Mouse (Mus musculus) midbrain, embryonic 14.5 days (tissue): Measurements from ENCODE around the gene Acot11. TPM values are rescaled to one million over a fixed set of nuclear protein-coding genes. Genes with fewer than 3 reads are reported as not detected.

Source experiments
- ATAC-seq: fragments of 200-750 bp; cut with Nextera tagmentation; 2 replicates; pipeline ENCODE4 v1.8.0; 2017; ENCODE audit warnings: moderate number of reproducible peaks, moderate library complexity; ENCODE audit not compliant: low FRiP score, low TSS enrichment
- DNase-seq: peaks from one replicate; pipeline ENCODE4 v3.0.0-alpha.2; 2015
- H3K27ac ChIP-seq: fragments of 300-500 bp; sonication (generic); replicated peaks from 2 replicates; pipeline ENCODE4 v1.5.1; 2014; ENCODE audit warnings: mild to moderate bottlenecking, low read depth, low read length, moderate library complexity
- H3K27me3 ChIP-seq: fragments of 300-500 bp; sonication (generic); 2 replicates; pipeline ENCODE4 v1.6.1; 2014; ENCODE audit warnings: low read length, control low read depth, mixed read lengths; ENCODE audit not compliant: control insufficient read depth, insufficient read depth
- H3K36me3 ChIP-seq: fragments of 300-500 bp; sonication (generic); 2 replicates; pipeline ENCODE4 v1.6.1; 2014; ENCODE audit warnings: low read length, control low read depth; ENCODE audit not compliant: control insufficient read depth, insufficient read depth
- H3K4me1 ChIP-seq: fragments of 300-500 bp; sonication (generic); 2 replicates; pipeline ENCODE4 v1.6.1; 2014; ENCODE audit warnings: mild to moderate bottlenecking, antibody characterized with exemption, low read length, control low read depth; ENCODE audit not compliant: control insufficient read depth, insufficient read depth
- H3K4me2 ChIP-seq: fragments of 300-500 bp; sonication (generic); 2 replicates; pipeline ENCODE4 v1.6.1; 2014; ENCODE audit warnings: mild to moderate bottlenecking, low read length, moderate library complexity
- H3K4me3 ChIP-seq: fragments of 300-500 bp; sonication (generic); replicated peaks from 2 replicates; pipeline ENCODE4 v1.5.1; 2014; ENCODE audit warnings: low read depth, low read length
- H3K9ac ChIP-seq: fragments of 300-500 bp; sonication (generic); replicated peaks from 2 replicates; pipeline ENCODE4 v1.6.1; 2014; ENCODE audit warnings: mild to moderate bottlenecking, low read length, moderate library complexity
- H3K9me3 ChIP-seq: fragments of 300-500 bp; sonication (generic); 2 replicates; pipeline ENCODE4 v1.6.1; 2016; ENCODE audit warnings: low read length, control low read depth, mixed read lengths; ENCODE audit not compliant: control insufficient read depth
- WGBS: fragments of 180-500 bp; shearing (Covaris S2); extraction: QIAGEN DNeasy Blood & Tissue Kit; methylation state at CpG from one replicate; pipeline ENCODE4 v1.1.7; 2014; 5-methylcytosine and 5-hydroxymethylcytosine counted together
- polyA plus RNA-seq: library from polyadenylated mRNA; unstranded; fragments of >200 nt; fragmentation: Nextera tagmentation; extraction: Ambion mirVana; gene quantifications from 2 replicates; pipeline ENCODE4 v1.2.1, GENCODE M21; 2014

The Acot11 gene
- polyA plus RNA-seq, 1 experiment from 2014 or later = 1.3 TPM

DNA sequence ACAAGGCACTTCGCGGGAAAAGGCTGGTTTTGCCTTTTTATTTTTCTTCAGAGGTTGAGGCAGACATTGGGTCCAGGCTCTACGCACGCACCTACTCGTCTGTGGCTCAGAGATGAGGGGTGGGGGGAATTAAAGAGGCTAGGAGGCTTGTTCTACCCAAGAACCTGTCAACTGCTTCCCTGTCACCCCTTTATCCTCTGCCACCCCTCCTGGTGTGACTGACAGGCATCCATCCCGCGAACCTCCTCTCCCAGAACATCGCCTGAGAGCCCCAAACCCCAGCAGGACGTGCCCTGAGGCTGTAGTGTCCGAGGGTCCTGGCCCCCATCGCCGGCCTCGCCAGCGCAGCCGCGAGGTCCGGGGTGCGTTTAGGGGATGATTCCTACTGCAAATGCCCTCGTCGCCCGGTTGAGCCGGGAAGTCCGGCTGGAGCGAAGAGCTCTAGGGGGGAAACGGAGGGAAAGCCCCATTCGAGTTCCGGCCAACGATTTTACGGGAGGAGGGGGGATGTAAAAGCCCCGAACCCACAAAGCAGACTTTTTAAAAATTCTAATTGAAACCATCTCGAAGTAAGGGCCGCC lies 34.5 kb upstream of the Acot11 start:
- H3K4me2 ChIP-seq = peak overlapping the region; percentile 100
- no peaks in the 10 kb centered on the region for H3K27me3 ChIP-seq
- H3K36me3 ChIP-seq = no peaks in the 10 kb centered on the region
- under 1% methylated on average over 32 of the region's 32 CpGs for WGBS
- ATAC-seq = no peak; the same call in 1 of the 2 replicates
- DNase-seq = peak; percentile 69
- peak overlapping the region; percentile 52 for H3K4me3 ChIP-seq
- peak overlapping the region; percentile 81 for H3K9ac ChIP-seq
- H3K4me1 ChIP-seq = peaks cover 39% of the 10 kb centered on the region
- peak overlapping the region; percentile 100 for H3K27ac ChIP-seq
- H3K9me3 ChIP-seq = no peaks in the 10 kb centered on the region

DNA sequence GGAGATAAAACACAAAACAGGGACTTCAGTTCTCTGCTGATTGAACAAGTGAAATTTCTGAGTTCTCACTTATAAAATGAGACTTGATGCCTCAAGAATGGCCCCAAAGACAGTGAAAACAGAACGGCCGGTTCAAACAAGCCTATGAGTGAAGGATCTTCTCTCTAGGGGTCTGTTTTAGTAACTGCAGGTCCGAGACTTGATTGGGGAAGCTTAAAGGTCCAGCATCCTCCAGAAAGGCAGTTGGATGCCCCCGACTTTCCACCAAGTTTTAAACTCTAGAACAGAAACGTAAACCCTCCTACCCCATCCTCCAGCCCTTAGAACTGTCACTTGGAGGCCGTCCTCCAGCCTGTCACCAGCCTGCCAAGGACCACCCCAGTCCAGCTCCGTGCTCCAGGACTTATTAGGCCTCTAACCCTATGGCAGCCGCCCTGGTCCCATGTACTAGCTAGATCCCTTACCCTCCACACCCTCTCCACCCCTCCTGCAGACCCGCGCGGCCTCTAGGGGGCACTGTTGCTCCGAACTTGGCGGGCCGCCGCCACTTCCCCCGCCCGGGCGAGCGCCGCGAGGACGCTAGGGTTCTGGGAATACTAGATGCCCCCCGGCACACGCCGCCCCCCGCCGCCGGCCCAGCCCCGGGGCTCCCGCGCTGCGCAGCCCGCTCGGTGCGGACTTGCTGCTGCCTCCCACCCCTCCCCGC lies 33.9 kb upstream of the Acot11 start:
- H3K9me3 ChIP-seq = no peaks in the 10 kb centered on the region
- H3K27me3 ChIP-seq = no peaks in the 10 kb centered on the region
- peak overlapping the region; percentile 81 for H3K9ac ChIP-seq
- peaks cover 39% of the 10 kb centered on the region for H3K4me1 ChIP-seq
- peak overlapping the region; percentile 100 for H3K4me2 ChIP-seq
- H3K27ac ChIP-seq = peak overlapping the region; percentile 100
- DNase-seq (peak; percentile 96), ATAC-seq (peak; percentile 84)
- H3K4me3 ChIP-seq = peak overlapping the region; percentile 52
- H3K36me3 ChIP-seq = no peaks in the 10 kb centered on the region
- under 1% methylated on average over 36 of the region's 36 CpGs for WGBS

DNA sequence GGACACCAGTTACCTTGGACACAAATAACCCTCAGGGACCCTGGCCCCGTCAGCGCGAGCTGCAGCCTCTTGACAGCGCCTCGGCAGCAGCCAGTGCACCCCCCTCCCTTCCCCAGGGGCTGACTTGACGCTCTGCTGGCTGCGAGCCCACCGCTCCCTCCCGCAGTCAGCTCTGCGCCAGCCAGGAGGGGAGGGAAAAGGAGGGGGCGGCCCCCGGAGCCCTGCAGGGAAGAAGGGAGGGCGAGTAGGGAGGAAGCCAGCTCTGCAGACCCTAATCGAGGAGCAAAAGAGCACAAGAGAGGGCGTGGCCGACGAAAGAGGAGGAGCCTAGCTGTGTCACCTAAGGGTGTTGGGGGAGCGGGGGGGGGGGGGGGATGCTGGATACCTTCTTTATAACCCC lies 33.2 kb upstream of the Acot11 start:
- 0% methylated on average over 12 of the region's 18 CpGs for WGBS
- Histone ChIP-seq H3K9me3 (no peaks in the 10 kb centered on the region), H3K27ac (peak overlapping the region; percentile 100), H3K4me1 (peaks cover 39% of the 10 kb centered on the region), H3K4me2 (peak overlapping the region; percentile 100), H3K4me3 (peak overlapping the region; percentile 7), H3K36me3 (no peaks in the 10 kb centered on the region), H3K27me3 (no peaks in the 10 kb centered on the region), H3K9ac (peak overlapping the region; percentile 41)
- peak; percentile 51 for ATAC-seq
- peak; percentile 92 for DNase-seq

DNA sequence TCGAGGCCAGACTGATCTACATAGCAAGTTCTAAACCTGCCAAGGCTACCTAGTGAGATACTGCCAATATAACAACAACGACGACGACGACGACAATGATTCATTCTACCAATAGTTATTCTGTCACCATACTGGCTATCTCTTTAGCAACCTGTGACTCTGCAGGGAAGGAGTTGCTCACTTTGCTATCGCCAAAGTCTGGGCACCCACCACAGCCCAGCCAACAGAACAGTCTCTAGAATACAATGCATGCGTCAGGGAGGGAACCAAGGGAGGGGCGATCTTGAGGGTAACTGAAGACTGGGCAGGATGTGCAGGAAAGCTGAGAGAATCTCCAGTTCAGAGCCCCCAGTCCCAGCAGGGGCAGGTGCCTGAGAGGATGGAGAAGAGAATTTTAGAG lies 32.6 kb upstream of the Acot11 start:
- peak overlapping the region; percentile 100 for H3K27ac ChIP-seq
- peaks cover 37% of the 10 kb centered on the region for H3K4me1 ChIP-seq
- H3K27me3 ChIP-seq = no peaks in the 10 kb centered on the region
- no peaks in the 10 kb centered on the region for H3K9me3 ChIP-seq
- H3K9ac ChIP-seq = peak overlapping the region; percentile 41; the same call in 1 of the 2 replicates
- no peaks in the 10 kb centered on the region for H3K36me3 ChIP-seq
- H3K4me2 ChIP-seq = peak overlapping the region; percentile 100
- peak overlapping the region; percentile 7 for H3K4me3 ChIP-seq
- 6% methylated on average over 9 of the region's 9 CpGs for WGBS
- DNase-seq (no peak), ATAC-seq (no peak)

DNA sequence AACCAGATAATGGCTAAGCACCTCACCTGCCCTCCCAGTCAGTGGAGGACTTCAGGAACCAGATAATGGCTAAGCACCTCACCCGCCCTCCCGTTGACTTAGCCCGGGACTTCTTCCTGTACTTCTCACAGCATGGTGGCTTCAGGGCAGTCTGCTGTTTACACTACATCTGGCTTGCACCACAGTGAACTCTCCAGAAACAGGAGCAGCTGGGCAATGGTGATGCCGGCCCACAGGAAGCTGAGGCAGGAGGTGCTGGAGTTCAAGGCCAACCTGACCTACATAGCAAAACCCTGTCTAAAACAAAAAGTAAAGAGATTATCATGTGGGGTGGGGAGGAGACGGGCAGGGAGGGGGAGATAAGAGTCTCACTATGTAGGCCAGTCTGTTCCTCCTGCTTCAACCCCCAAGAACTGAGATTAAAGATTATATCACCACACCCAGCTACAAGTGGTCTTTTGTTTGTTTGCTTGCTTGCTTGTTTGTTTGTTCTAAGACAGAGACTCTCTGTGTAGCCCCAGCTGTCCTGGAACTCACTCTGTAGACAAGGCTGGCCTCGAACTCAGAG lies 25.8 kb upstream of the Acot11 start:
- ATAC-seq = no peak
- no peaks in the 10 kb centered on the region for H3K36me3 ChIP-seq
- no peak overlapping the region for H3K4me3 ChIP-seq
- 75% methylated on average over 6 of the region's 6 CpGs for WGBS
- H3K27me3 ChIP-seq = no peaks in the 10 kb centered on the region; the same call in 1 of the 2 replicates
- no peak overlapping the region for H3K4me2 ChIP-seq
- H3K4me1 ChIP-seq = peaks cover 9% of the 10 kb centered on the region; the same call in 1 of the 2 replicates
- H3K27ac ChIP-seq = no peak overlapping the region
- no peaks in the 10 kb centered on the region for H3K9me3 ChIP-seq
- H3K9ac ChIP-seq = no peak overlapping the region
- no peak for DNase-seq

DNA sequence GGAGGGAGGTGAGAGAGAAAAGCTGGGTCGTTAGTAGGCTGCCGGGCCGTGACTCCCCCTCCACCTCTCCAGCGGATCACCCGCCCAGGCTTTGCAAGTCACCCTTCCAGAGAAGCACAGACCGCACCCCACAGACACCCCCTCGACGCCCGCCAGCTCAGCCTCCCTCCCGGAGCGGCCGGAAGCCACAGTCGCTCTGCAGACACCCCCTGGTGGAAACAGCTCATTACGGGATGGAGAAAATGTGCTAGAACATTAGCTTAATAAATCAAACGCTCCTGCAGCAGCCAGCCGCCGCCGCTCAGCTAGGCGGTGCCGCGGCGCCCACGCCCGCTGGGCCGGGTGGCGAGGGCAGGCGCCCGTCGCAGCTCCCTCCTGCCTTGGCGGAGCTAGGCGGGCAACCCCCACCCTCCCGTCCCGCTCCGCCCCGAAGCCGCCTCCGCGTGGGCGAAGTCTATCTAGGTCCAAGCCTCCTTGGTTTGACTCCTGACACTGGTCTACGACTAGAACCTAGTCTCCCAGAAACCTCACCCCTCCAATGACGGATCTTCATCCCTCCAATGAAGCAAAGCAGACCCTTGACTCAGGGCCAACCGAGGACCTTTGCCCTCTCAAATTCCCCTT lies 23.1 kb upstream of the Acot11 start:
- H3K4me3 ChIP-seq = peak overlapping the region; percentile 38
- H3K9ac ChIP-seq = peak overlapping the region; percentile 50
- H3K4me2 ChIP-seq = peak overlapping the region; percentile 73
- DNase-seq = peak; percentile 77
- peak overlapping the region; percentile 54; the same call in 1 of the 2 replicates for H3K27ac ChIP-seq
- no peaks in the 10 kb centered on the region for H3K36me3 ChIP-seq
- no peaks in the 10 kb centered on the region; the same call in 1 of the 2 replicates for H3K27me3 ChIP-seq
- no peaks in the 10 kb centered on the region for H3K9me3 ChIP-seq
- peak; percentile 63; the same call in 1 of the 2 replicates for ATAC-seq
- WGBS = under 1% methylated on average over 42 of the region's 42 CpGs
- peaks cover 9% of the 10 kb centered on the region; the same call in 1 of the 2 replicates for H3K4me1 ChIP-seq

DNA sequence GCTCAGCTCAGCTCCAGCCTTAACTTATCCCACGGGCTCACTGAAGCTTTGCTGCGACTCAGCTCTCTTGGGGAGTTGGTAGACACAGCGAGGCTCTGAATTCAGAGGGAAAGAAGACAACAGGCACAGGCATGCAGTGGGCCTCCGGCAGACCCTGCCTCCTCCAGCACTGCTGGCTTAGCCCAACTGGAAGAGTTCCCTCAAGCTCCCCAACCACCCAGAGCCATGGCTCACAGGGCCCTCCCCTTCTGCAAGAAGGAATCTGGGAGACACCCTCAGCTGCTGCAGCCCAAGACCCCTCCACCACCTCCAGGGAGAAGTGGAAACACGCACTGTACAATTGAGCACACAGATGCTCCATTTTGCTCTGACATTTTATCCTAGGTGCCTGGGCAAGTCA lies 20.4 kb upstream of the Acot11 start:
- DNase-seq (no peak), ATAC-seq (no peak)
- H3K4me2 ChIP-seq = no peak overlapping the region
- no peak overlapping the region for H3K9ac ChIP-seq
- no peak overlapping the region for H3K27ac ChIP-seq
- no peaks in the 10 kb centered on the region for H3K9me3 ChIP-seq
- peaks cover 9% of the 10 kb centered on the region; the same call in 1 of the 2 replicates for H3K4me1 ChIP-seq
- H3K27me3 ChIP-seq = no peaks in the 10 kb centered on the region; the same call in 1 of the 2 replicates
- no peak overlapping the region for H3K4me3 ChIP-seq
- 59% methylated on average over 5 of the region's 5 CpGs for WGBS
- no peaks in the 10 kb centered on the region for H3K36me3 ChIP-seq

DNA sequence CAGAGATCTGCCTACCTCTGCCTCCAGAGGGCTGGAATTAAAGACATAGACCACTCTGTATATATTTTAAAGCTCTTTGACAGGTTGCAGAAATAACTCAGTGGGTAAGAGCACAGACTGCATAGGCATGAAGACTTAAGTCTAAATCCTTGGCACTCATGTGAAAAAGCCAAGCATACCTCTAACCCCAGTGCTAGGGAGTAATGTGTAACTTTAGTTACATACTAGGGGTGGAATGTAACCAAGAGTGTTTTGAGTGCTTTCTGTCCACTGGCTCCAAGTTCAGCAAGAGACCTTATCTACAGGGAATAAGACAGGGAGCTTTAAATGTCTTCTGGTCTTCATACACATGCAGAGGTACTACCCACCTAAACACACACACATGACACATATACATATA lies 14.6 kb upstream of the Acot11 start:
- ATAC-seq = no peak
- no peak overlapping the region for H3K9ac ChIP-seq
- H3K36me3 ChIP-seq = no peaks in the 10 kb centered on the region
- no peaks in the 10 kb centered on the region for H3K27me3 ChIP-seq
- 0 out of 2 replicates have a peak, but pooled peaks cover 4% of the 10 kb centered on the region for H3K4me1 ChIP-seq
- no peaks in the 10 kb centered on the region for H3K9me3 ChIP-seq
- no peak overlapping the region for H3K4me3 ChIP-seq
- no peak for DNase-seq
- H3K4me2 ChIP-seq = no peak overlapping the region
- no peak overlapping the region for H3K27ac ChIP-seq
